Mouse (Mus musculus): ENCODE results near the gene Tas2r144.

GRCm38 (mm10) chr6:42251791-42252190 lies 36.7 kb downstream of the Tas2r144 start:
- TF ChIP-seq E2F4 (IDR thresholded peaks at IDR 0.05; ENCODE audit: insufficient replicate concordance, low read depth, low read length) (no peak), CTCF (conservative IDR thresholded peaks at IDR 0.05 in 1 of 2, IDR thresholded peaks at IDR 0.05 in 1 of 2; ENCODE audit: low read depth in 2 of 2, low read length in 2 of 2) (no peak), BHLHE40 (IDR thresholded peaks at IDR 0.05; ENCODE audit: low read depth, low read length) (no peak), POLR2A (IDR thresholded peaks at IDR 0.05; ENCODE audit: low read depth, low read length) (no peak), USF1 (IDR thresholded peaks at IDR 0.05; ENCODE audit: low read depth, low read length) (no peak), ETS1 (conservative IDR thresholded peaks at IDR 0.05; ENCODE audit: low read depth, low read length) (no peak), EP300 (IDR thresholded peaks at IDR 0.05; ENCODE audit: low read length) (no peak), NRF1 (IDR thresholded peaks at IDR 0.05; ENCODE audit: low read depth, low read length) (no peak)
